Mouse (Mus musculus): ENCODE measurements around the gene Olfr1382. TPM values are rescaled to one million over a fixed set of nuclear protein-coding genes. Genes with fewer than 3 reads are reported as not detected.
"Not testable (repeated sequence)": the region's sequence is repeated elsewhere in the genome, so short reads cannot be mapped to it uniquely, and the experiment has no call there.

Gene Olfr1382
- not detected for total RNA-seq (2021)

DNA sequence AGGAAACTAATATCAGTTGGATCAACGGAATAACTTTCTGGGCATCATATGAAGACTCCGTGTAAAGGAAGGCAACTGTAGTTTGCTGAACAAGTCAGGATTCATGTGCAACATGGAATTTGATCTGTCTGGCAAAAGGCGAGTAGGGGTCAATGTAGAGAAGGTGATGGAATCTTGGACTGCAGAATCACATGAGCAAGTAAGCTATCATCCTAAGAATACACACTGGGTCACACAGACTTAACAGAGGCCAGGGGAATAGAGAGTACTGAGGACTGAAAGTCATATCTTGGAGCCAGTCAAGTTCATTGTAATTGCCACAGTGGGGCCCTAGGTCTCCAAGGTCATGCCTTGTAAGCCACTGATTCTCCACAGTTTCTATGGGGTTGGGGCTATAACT, at the start of gene Olfr1382:
Olfr1382 (plus strand) TSS at position 301 of the 400 bp plus-strand sequence.
- DNase-seq (ENCODE audit: extremely low spot score in 1 of 2, low spot score in 2 of 2) = no peak
- intact Hi-C loops (cut with DNase I) = no loop called here

DNA sequence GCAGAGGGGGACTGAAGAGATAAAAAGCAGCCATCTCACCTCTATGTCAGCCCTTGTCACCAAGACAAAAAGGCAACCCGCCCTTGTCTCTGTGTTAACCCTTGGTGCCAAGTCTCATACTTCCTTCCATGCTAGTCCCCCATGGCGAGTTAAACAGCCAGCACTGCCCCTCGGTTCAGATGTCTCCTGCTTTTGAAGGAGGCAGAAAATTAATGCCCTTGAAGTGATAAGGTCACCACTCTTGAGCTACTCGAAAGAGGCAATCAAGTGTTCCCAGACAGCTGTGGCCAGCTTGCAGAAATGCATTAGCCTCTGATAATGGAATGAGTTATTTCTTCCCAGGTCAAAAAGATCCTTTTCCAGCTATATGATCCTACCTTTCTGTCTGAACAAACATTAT, 42.1 kb upstream of the Olfr1382 start:
- no peak for DNase-seq (ENCODE audit: extremely low spot score in 1 of 2, low spot score in 2 of 2)
- intact Hi-C loops (cut with DNase I) = no loop called here

DNA sequence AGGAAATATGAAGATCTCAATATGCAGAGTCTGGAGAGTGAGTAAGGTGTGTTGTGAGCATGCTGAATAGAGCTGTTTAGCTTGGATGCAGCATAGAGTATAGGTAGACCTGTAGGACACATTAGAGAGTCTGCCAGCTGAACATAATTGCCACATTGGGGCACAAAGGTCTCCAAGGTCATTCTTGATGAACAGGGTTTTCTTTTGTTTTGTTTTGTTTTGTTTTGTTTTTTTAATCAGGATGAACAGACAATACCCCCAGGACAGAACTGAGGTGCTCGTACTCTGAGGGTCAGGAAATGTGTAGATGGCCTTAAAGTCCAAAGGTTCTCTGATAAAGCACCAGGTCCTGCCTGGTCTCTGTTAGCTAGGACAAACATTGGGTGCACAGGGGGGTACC, 39.3 kb upstream of the Olfr1382 start, which contains the start of gene Olfr1385:
Olfr1385 (plus strand) TSS at position 301 of the 400 bp plus-strand sequence.
- DNase-seq (ENCODE audit: extremely low spot score in 1 of 2, low spot score in 2 of 2); intact Hi-C loops (cut with DNase I): not testable (repeated sequence)

DNA sequence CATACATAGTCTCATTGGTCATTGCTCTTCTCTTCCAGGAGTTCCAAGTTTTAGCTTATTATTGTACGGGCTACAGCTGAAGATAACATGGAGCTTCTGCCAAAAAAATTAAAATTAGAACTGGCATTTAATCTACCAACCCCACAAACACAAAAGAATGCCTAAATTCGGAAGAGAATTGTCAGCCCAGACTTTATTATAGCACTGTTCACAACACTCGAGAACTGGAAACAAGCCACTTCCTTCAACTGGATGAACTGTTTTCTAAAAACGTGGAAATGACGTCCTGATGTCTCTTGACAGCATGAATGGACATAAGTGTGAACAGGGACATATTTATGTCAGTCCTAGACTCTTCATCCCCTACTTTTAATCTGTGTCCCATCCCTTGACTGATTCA, 10.0 kb upstream of the Olfr1382 start:
- peak in 1 of 2 experiments; percentile 4 for DNase-seq (ENCODE audit: extremely low spot score in 1 of 2, low spot score in 2 of 2)
- intact Hi-C loops (cut with DNase I) = no loop called here

DNA sequence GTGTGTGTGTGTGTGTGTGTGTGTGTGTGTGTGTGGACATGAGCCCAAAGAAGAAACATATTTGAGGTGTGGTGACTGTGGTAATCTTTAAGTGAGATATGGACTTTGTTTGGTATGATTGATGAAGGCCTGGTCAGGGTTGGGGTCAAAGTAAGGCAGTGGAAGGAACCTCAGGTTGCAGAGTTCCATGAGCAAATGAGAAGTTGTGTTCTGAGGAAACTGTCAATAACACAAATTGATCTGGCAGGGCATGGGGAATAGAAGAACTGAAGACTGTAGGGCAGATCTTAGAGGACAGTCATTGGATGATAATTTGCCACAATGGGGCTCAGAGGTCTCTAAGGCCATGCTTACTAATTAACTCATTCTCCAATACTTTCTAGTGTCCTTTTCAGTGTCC, 8.7 kb upstream of the Olfr1382 start, which contains the start of gene Olfr1383:
Olfr1383 (plus strand) TSS at position 301 of the 400 bp plus-strand sequence.
- intact Hi-C loops (cut with DNase I) = no loop called here
- no peak for DNase-seq (ENCODE audit: extremely low spot score in 1 of 2, low spot score in 2 of 2)

DNA sequence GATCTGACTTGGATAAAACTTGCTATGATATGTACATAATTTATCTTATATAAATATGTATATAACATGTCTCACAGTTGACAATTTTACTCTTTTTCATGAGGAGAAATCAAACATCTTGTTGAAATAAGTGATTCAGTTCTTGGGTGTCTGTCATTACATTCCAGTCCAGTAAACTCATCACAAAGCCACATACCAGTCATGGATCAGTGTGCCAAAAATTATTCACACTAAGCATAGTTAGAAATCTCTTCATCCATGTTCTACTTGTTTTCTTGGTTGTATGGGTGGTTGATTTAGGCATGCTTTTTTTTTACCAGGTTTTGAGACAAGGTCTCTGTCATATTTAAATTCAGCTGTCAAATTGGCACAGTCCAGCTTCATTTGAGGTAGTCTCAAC, 4.7 kb downstream of the Olfr1382 start:
- DNase-seq (ENCODE audit: extremely low spot score in 1 of 2, low spot score in 2 of 2) = no peak
- intact Hi-C loops (cut with DNase I) = no loop called here

DNA sequence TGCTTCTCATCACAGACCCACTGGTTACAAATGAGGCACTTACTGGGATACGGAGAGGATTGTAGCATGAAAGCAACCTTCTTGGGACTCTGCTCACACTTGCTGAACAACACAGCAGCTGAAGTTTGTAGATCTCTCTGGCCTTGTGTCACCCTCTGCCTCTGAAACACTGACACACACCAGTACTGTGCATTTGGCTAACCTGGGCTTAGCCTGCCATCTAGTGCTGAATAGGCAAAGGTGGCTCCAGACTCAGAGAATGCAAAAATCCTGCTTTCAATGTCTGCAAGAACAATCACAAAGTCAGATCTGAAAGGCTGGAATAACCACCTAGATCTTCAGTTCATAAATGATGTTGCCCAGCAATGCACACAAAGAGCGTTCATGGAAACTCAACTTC, 8.6 kb downstream of the Olfr1382 start:
- peak in 1 of 2 experiments; percentile 45 for DNase-seq (ENCODE audit: extremely low spot score in 1 of 2, low spot score in 2 of 2)
- intact Hi-C loops (cut with DNase I) = not testable (repeated sequence)

DNA sequence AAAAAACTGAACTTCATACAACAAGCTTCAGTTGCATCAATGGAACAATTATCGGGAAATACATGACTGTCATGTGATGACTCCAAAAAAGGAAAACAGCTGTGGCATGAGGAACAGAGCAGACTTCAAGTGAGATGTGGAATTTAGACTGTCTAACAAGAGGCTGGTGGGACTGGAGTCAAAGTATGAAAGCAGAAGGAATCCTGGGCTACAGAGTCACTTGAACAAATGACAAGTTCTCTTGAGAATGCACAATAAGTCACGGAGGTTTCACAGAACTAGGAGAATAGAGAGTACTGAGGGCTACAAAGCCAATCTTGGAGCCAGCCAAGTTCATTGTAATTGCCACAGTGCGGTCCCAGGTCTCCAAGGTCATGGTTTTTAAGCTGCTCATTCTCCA, 15.1 kb downstream of the Olfr1382 start, which contains the start of gene Olfr1381:
Olfr1381 (plus strand) TSS at position 301 of the 400 bp plus-strand sequence.
- DNase-seq (ENCODE audit: extremely low spot score in 1 of 2, low spot score in 2 of 2); intact Hi-C loops (cut with DNase I): not testable (repeated sequence)

DNA sequence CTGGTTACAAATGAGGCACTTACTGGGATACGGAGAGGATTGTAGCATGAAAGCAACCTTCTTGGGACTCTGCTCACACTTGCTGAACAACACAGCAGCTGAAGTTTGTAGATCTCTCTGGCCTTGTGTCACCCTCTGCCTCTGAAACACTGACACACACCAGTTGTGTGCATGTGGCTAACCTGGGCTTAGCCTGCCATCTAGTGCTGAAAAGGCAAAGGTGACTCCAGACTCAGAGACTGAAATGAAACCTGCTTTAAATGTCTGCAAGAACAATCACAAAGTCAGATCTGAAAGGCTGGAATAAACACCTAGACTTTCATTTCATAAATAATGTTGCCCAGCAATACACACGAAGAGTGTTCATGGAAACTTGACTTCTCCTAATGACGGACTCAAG, 26.0 kb downstream of the Olfr1382 start:
- intact Hi-C loops (cut with DNase I) = not testable (repeated sequence)
- DNase-seq (ENCODE audit: extremely low spot score in 1 of 2, low spot score in 2 of 2) = peak in 1 of 2 experiments; percentile 3

DNA sequence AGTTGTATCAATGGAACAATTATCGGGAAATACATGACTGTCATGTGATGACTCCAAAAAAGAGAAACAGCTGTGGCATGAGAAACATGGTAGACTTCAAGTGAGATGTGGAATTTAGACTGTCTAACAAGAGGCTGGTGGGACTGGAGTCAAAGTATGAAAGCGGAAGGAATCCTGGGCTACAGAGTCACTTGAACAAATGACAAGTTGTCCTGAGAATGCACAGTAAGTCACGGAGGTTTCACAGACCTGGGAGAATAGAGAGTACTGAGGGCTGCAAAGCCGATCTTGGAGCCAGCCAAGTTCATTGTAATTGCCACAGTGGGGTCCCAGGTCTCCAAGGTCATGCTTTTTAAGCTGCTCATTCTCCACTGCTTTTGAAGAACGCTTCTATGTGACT, 28.5 kb downstream of the Olfr1382 start, which contains the start of gene Olfr1380:
Olfr1380 (plus strand) TSS at position 301 of the 400 bp plus-strand sequence.
- intact Hi-C loops (cut with DNase I); DNase-seq (ENCODE audit: extremely low spot score in 1 of 2, low spot score in 2 of 2): not testable (repeated sequence)

DNA sequence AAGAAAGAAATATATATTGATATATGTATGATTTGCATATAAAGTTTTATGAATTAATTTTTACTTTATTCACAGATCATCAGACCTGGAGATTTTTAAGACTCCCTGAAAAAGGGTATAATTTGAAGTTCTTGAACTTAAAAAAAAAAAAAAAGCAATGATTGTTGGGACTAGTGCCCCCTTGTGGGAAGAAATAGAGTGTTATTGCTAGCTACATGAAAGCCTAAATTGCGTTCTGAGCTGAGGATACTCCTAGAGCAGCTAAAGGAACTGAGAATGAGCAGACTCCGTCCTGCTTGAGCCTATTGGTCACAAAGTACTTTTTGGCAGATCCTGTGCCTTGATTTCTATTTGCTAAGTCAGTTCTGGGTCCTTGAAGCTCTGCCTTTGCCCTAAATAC, 47.0 kb downstream of the Olfr1382 start:
- DNase-seq (ENCODE audit: extremely low spot score in 1 of 2, low spot score in 2 of 2); intact Hi-C loops (cut with DNase I): not testable (repeated sequence)

DNA sequence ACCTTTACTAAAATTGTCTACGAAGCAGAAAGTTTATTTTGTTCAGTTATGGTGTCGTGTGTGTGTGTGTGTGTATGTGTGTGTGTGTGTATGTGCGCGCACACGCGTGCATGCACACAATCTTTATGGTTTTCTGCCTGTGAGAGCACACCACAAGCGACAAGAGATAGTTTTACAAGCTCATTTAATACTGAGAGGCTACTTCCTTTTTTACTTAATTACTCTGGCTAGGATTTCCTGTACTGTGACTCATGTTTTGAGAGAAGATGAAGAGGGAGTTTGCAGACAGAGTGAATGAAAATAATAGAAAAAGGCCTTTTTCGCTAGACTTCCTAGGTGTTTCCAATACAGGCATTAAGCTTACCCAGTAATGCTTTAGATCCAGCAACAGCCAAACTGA, 52.4 kb downstream of the Olfr1382 start:
- DNase-seq (ENCODE audit: extremely low spot score in 1 of 2, low spot score in 2 of 2); intact Hi-C loops (cut with DNase I): not testable (repeated sequence)

Other genes starting within 250 kb of the Olfr1382 start
- gene Olfr1393, start 249.9 kb upstream of the Olfr1382 start, total RNA-seq (2021) = under 1 TPM in 1 of 2 experiments, not detected in 1; 0.26 TPM
- gene Olfr1392, start 243.0 kb upstream of the Olfr1382 start, total RNA-seq (2021) = under 1 TPM in 1 of 2 experiments, not detected in 1; 0.47 TPM
- not detected for gene Olfr10, start 223.5 kb upstream of the Olfr1382 start, total RNA-seq (2021)
- not detected for gene Olfr1391, start 205.5 kb upstream of the Olfr1382 start, total RNA-seq (2021)
- gene Olfr1390, start 193.1 kb upstream of the Olfr1382 start, total RNA-seq (2021) = not detected
- not detected for gene Olfr1389, start 105.2 kb upstream of the Olfr1382 start, total RNA-seq (2021)
- under 1 TPM; 0.30 to 0.54 TPM for gene Olfr1388, start 91.6 kb upstream of the Olfr1382 start, total RNA-seq (2021)
- not detected for gene Olfr1387, start 72.9 kb upstream of the Olfr1382 start, total RNA-seq (2021)
- gene Olfr1386, start 63.2 kb upstream of the Olfr1382 start, total RNA-seq (2021) = not detected
- under 1 TPM in 1 of 2 experiments, not detected in 1; 0.11 TPM for gene Olfr1385, start 39.2 kb upstream of the Olfr1382 start, total RNA-seq (2021)
- gene Olfr1384, start 21.5 kb upstream of the Olfr1382 start, total RNA-seq (2021) = not detected
- gene Olfr1383, start 8.6 kb upstream of the Olfr1382 start, total RNA-seq (2021) = under 1 TPM in 1 of 2 experiments, not detected in 1; 0.34 TPM
- gene Olfr1381, start 15.2 kb downstream of the Olfr1382 start, total RNA-seq (2021) = not detected
- gene Olfr1380, start 28.6 kb downstream of the Olfr1382 start, total RNA-seq (2021) = not detected
- 1 to 10 TPM; 3.4 to 3.8 TPM for gene Flt4, start 81.0 kb downstream of the Olfr1382 start, total RNA-seq (2021)
- not detected for gene Scgb3a1, start 135.4 kb downstream of the Olfr1382 start, total RNA-seq (2021)
- 10 to 100 TPM; 47.6 to 48.9 TPM for gene Cnot6, start 184.5 kb downstream of the Olfr1382 start, total RNA-seq (2021)

Measured in left cerebral cortex, postnatal 10 days (tissue).